Comparison of ENCODE assay signal across 9 mouse cellular contexts in the genomic region with DNA sequence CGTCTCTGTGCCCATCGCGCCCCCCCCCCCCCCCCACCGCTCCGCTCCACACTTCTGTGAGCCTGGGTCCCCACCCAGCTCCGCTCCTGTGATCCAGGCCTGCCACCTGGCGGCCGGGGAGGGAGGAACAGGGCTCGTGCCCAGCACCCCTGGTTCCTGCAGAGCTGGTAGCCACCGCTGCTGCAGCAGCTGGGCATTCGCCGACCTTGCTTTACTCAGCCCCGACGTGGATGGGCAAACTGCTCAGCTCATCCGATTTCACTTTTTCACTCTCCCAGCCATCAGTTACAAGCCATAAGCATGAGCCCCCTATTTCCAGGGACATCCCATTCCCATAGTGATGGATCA. TPM values are rescaled to one million over a fixed set of nuclear protein-coding genes. Genes with fewer than 3 reads are reported as not detected.
DNase-seq lines count a peak whose midpoint lies in the region; ATAC-seq and TF ChIP-seq lines count a peak whose summit lies in the region.
"Had no signal": no experiment of that assay in that cellular context is flagged by ENCODE, and none has a peak within 500 bp of the region (broad histone marks: within the 10 kb centered on the region; RNA-seq: fewer than 3 reads in every experiment).

No protein-coding gene starts in this region.

- TF ChIP-seq EP300 in CH12.LX (IDR thresholded peaks at IDR 0.05; ENCODE audit: low read length) = no peak

- H3K4me1 ChIP-seq in CH12.LX (ENCODE audit: control insufficient read depth in 1 of 2, insufficient read depth in 2 of 2) = peaks cover 5 to 28% of the 10 kb centered on the region in 2 experiments; a peak in 3 of 4 replicates
- H3K4me1 ChIP-seq in bone marrow macrophage, adult 2 months (ENCODE audit: control insufficient read depth, insufficient read depth, low read length) = no peaks in the 10 kb centered on the region
- H3K4me1 ChIP-seq in forebrain, embryonic 12.5 days = peaks cover 60% of the 10 kb centered on the region
- H3K4me1 ChIP-seq in neural tube, embryonic 14.5 days (ENCODE audit: control insufficient read depth, insufficient read depth, low read length) = peaks cover 36% of the 10 kb centered on the region

- in situ Hi-C loops in CH12.LX (cut with MboI; ENCODE audit: low pct_ligation_motif_present, low pct_unique_long_range_greater_than_20kb, low sequenced_read_pairs) = no loop called here

- peak in 1 of 2 experiments; percentile 96; a peak in 2 of 4 replicates for TF ChIP-seq CTCF in CH12.LX (conservative IDR thresholded peaks at IDR 0.05 in 1 of 2, IDR thresholded peaks at IDR 0.05 in 1 of 2; ENCODE audit: low read depth in 2 of 2, low read length in 2 of 2)
- peak; percentile 41; the same call in 1 of the 2 replicates for TF ChIP-seq CTCF in bone marrow macrophage, adult 2 months (IDR thresholded peaks at IDR 0.05; ENCODE audit: low read depth, low read length)

- peak overlapping the region; percentile 1; the same call in 1 of the 2 replicates for H3K9ac ChIP-seq in CH12.LX (ENCODE audit: insufficient read depth, low read depth)
- H3K9ac ChIP-seq in forebrain, embryonic 12.5 days = peak overlapping the region; percentile 51
- H3K9ac ChIP-seq in neural tube, embryonic 14.5 days (replicated peaks; ENCODE audit: low read depth, low read length) = no peak overlapping the region

- TF ChIP-seq RAD21 in CH12.LX (IDR thresholded peaks at IDR 0.05; ENCODE audit: low read depth, low read length) = peak; percentile 85

- H3K36me3 ChIP-seq in CH12.LX (replicated peaks in 1 of 2; ENCODE audit: control insufficient read depth in 1 of 2, insufficient read depth in 1 of 2, low read length in 1 of 2) = no peaks in the 10 kb centered on the region
- H3K36me3 ChIP-seq in forebrain, embryonic 12.5 days (replicated peaks) = peaks cover 42% of the 10 kb centered on the region
- peaks cover 11% of the 10 kb centered on the region; the same call in 1 of the 2 replicates for H3K36me3 ChIP-seq in neural tube, embryonic 14.5 days (ENCODE audit: control insufficient read depth, insufficient read depth, low read length)

- H3K4me3 ChIP-seq in CH12.LX (replicated peaks in 1 of 3; ENCODE audit: low read depth in 2 of 3, low read length in 2 of 3, poor library complexity in 1 of 3) = peak overlapping the region; percentile 48 to 67 (median 62)
- peak overlapping the region; percentile 44 for H3K4me3 ChIP-seq in bone marrow macrophage, adult 2 months (ENCODE audit: insufficient read depth, low read length)
- peak overlapping the region; percentile 72 for H3K4me3 ChIP-seq in forebrain, embryonic 12.5 days (replicated peaks)
- H3K4me3 ChIP-seq in neural tube, embryonic 14.5 days (ENCODE audit: low read depth, low read length) = peak overlapping the region; percentile 48

- H3K4me2 ChIP-seq in CH12.LX (ENCODE audit: insufficient read depth, low read depth, poor library complexity, severe bottlenecking) = peak overlapping the region; percentile 76
- H3K4me2 ChIP-seq in forebrain, embryonic 12.5 days = peak overlapping the region; percentile 95
- H3K4me2 ChIP-seq in neural tube, embryonic 14.5 days (ENCODE audit: low read depth, low read length) = peak overlapping the region; percentile 95

- DNase-seq in CH12.LX (ENCODE audit: extremely low read depth) = peak; percentile 72
- peak; percentile 91 to 92 for DNase-seq in heart, postnatal 10 days
- DNase-seq in kidney, postnatal 36 days = peak; percentile 88 to 94
- peak; percentile 89 to 90 for DNase-seq in lung, adult 18-20 months
- peak; percentile 75 for DNase-seq in testis, postnatal 14 days (ENCODE audit: low spot score)

- no peak overlapping the region for H3K27ac ChIP-seq in CH12.LX (ENCODE audit: insufficient read depth, low read depth)
- no peak overlapping the region for H3K27ac ChIP-seq in bone marrow macrophage, adult 2 months (ENCODE audit: insufficient read depth, low read depth, low read length)
- peak overlapping the region; percentile 82 for H3K27ac ChIP-seq in forebrain, embryonic 12.5 days
- H3K27ac ChIP-seq in neural tube, embryonic 14.5 days (ENCODE audit: low read depth, low read length) = peak overlapping the region; percentile 23; the same call in 1 of the 2 replicates

- H3K27me3 ChIP-seq in CH12.LX (replicated peaks) = peaks cover 82% of the 10 kb centered on the region
- peaks cover 23% of the 10 kb centered on the region for H3K27me3 ChIP-seq in forebrain, embryonic 12.5 days
- H3K27me3 ChIP-seq in neural tube, embryonic 14.5 days (ENCODE audit: control insufficient read depth, insufficient read depth, low read length) = no peaks in the 10 kb centered on the region; the same call in 1 of the 2 replicates

- no peak for TF ChIP-seq POLR2A in CH12.LX (IDR thresholded peaks at IDR 0.05; ENCODE audit: low read depth, low read length)
- no peak for TF ChIP-seq POLR2A in bone marrow macrophage, adult 2 months (IDR thresholded peaks at IDR 0.05; ENCODE audit: borderline replicate concordance, low read depth, low read length)

- dilution Hi-C loops in CH12.LX (cut with MboI; ENCODE audit: extremely low pct_ligation_motif_present, extremely low pct_unique_long_range_greater_than_20kb, low sequenced_read_pairs) = no loop called here

- ATAC-seq in forebrain, embryonic 12.5 days (ENCODE audit: low FRiP score) = peak; percentile 37; the same call in 1 of the 2 replicates
- ATAC-seq in neural tube, embryonic 14.5 days (ENCODE audit: low read depth) = peak; percentile 35; the same call in 1 of the 2 replicates

- intact Hi-C loops in heart, postnatal 10 days (cut with DNase I) = loop anchor here (1.0 kb wide), 1 partner anchor 24 kb away; no protein-coding TSS in a partner anchor

- no peaks in the 10 kb centered on the region for H3K79me2 ChIP-seq in CH12.LX (replicated peaks; ENCODE audit: control insufficient read depth, extremely low read depth, insufficient read depth, poor library complexity, severe bottlenecking)

- WGBS in forebrain, embryonic 12.5 days = 0% methylated on average over 14 of the region's 15 CpGs
- WGBS in neural tube, embryonic 14.5 days = 2% methylated on average over 10 of the region's 15 CpGs

- H3K9me3 ChIP-seq in CH12.LX (replicated peaks; ENCODE audit: low read length) = no peaks in the 10 kb centered on the region
- H3K9me3 ChIP-seq in forebrain, embryonic 12.5 days = no peaks in the 10 kb centered on the region
- H3K9me3 ChIP-seq in neural tube, embryonic 14.5 days (ENCODE audit: control insufficient read depth, low read length) = no peaks in the 10 kb centered on the region

TF ChIP-seq in CH12.LX, 34 proteins besides CTCF, POLR2A, EP300 and RAD21 (continues in another document):
- TF ChIP-seq ELF1 (IDR thresholded peaks at IDR 0.05; ENCODE audit: low read depth, low read length) = 0 out of 2 replicates have a peak, but pooled peaks have one; percentile 14
- TF ChIP-seq SMC3 (IDR thresholded peaks at IDR 0.05; ENCODE audit: low read depth, low read length) = peak; percentile 86
- TF ChIP-seq ZC3H11A (IDR thresholded peaks at IDR 0.05; ENCODE audit: low read depth, low read length) = peak; percentile 47
- TF ChIP-seq TCF12 (IDR thresholded peaks at IDR 0.05; ENCODE audit: low read depth, low read length) = 0 out of 2 replicates have a peak, but pooled peaks have one; percentile 34
- TF ChIP-seq ETS1 (conservative IDR thresholded peaks at IDR 0.05; ENCODE audit: low read depth, low read length) = no peak
- TF ChIP-seq BHLHE40 (IDR thresholded peaks at IDR 0.05; ENCODE audit: low read depth, low read length) = peak; percentile 74

RNA-seq across cellular contexts. Expression of a gene that starts 1.2 kb away (rescaled TPM):
- total RNA-seq in CH12.LX (2012; rRNA removed) = 1.3 and 1.8 TPM in 2 replicates
- 0.16 TPM in 2 replicates for total RNA-seq in CH12.LX (2014; rRNA removed)
- 0.25 and 0.33 TPM in 2 replicates for polyA plus RNA-seq in CH12.LX (2012; ENCODE audit: insufficient read length, low read depth)
- 0.36 and 0.44 TPM in 2 replicates for polyA plus RNA-seq in bone marrow macrophage, adult 2 months (2012; ENCODE audit: insufficient read depth, insufficient read length, missing spikeins)
- polyA plus RNA-seq in forebrain, embryonic 12.5 days (2016; fragmentation: Nextera tagmentation; extraction: Ambion mirVana) = 5.8 and 7.3 TPM in 2 replicates
- total RNA-seq in heart, postnatal 10 days (2021) = 10 to 100 TPM in 1 of 2 experiments, 1 to 10 TPM in 1; 7.9 to 11.2 TPM
- polyA plus RNA-seq in neural tube, embryonic 14.5 days (2014; fragmentation: Nextera tagmentation; extraction: Ambion mirVana) = 1.3 and 2.4 TPM in 2 replicates

RNA-seq across cellular contexts. Expression of a gene that starts 9.5 kb away (rescaled TPM):
- total RNA-seq in CH12.LX (2012; rRNA removed) (0.17 and 0.30 TPM in 2 replicates), CH12.LX (2014; rRNA removed) (0.36 TPM in 1 of 2 replicates, not detected in the other)
- polyA plus RNA-seq in CH12.LX (2012; ENCODE audit: insufficient read length, low read depth) = 0.27 and 0.56 TPM in 2 replicates
- polyA plus RNA-seq in bone marrow macrophage, adult 2 months (2012; ENCODE audit: insufficient read depth, insufficient read length, missing spikeins) = 2.9 and 4.2 TPM in 2 replicates
- 10.6 and 12.3 TPM in 2 replicates for polyA plus RNA-seq in forebrain, embryonic 12.5 days (2016; fragmentation: Nextera tagmentation; extraction: Ambion mirVana)
- total RNA-seq in heart, postnatal 10 days (2021) = 100 to 1,000 TPM; 288 to 299 TPM
- 7.1 and 9.4 TPM in 2 replicates for polyA plus RNA-seq in neural tube, embryonic 14.5 days (2014; fragmentation: Nextera tagmentation; extraction: Ambion mirVana)

RNA-seq across cellular contexts. Expression of a gene that starts 17.1 kb away (rescaled TPM):
- total RNA-seq in CH12.LX (2012; rRNA removed) (not detected in 2 replicates), CH12.LX (2014; rRNA removed) (not detected in 2 replicates)
- not detected in 2 replicates for polyA plus RNA-seq in CH12.LX (2012; ENCODE audit: insufficient read length, low read depth)
- 1.7 and 2.6 TPM in 2 replicates for polyA plus RNA-seq in bone marrow macrophage, adult 2 months (2012; ENCODE audit: insufficient read depth, insufficient read length, missing spikeins)
- polyA plus RNA-seq in forebrain, embryonic 12.5 days (2016; fragmentation: Nextera tagmentation; extraction: Ambion mirVana) = 18.2 and 19.0 TPM in 2 replicates
- 10 to 100 TPM; 48.4 to 50.7 TPM for total RNA-seq in heart, postnatal 10 days (2021)
- polyA plus RNA-seq in neural tube, embryonic 14.5 days (2014; fragmentation: Nextera tagmentation; extraction: Ambion mirVana) = 30.2 and 35.2 TPM in 2 replicates

RNA-seq across cellular contexts. Expression of a gene that starts 25.0 kb away (rescaled TPM):
- total RNA-seq in CH12.LX (2012; rRNA removed) = 0.08 TPM in 1 of 2 replicates, not detected in the other
- not detected in 2 replicates for total RNA-seq in CH12.LX (2014; rRNA removed)
- not detected in 2 replicates for polyA plus RNA-seq in CH12.LX (2012; ENCODE audit: insufficient read length, low read depth)
- polyA plus RNA-seq in bone marrow macrophage, adult 2 months (2012; ENCODE audit: insufficient read depth, insufficient read length, missing spikeins) = not detected in 2 replicates
- polyA plus RNA-seq in forebrain, embryonic 12.5 days (2016; fragmentation: Nextera tagmentation; extraction: Ambion mirVana) = 1.1 and 1.8 TPM in 2 replicates
- under 1 TPM; 0.07 to 0.19 TPM for total RNA-seq in heart, postnatal 10 days (2021)
- polyA plus RNA-seq in neural tube, embryonic 14.5 days (2014; fragmentation: Nextera tagmentation; extraction: Ambion mirVana) = 5.9 and 9.9 TPM in 2 replicates
- polyA plus RNA-seq: large intestine, adult 2 months had no signal

RNA-seq across cellular contexts. Expression of a gene that starts 26.5 kb away (rescaled TPM):
- total RNA-seq in CH12.LX (2012; rRNA removed) (11.6 and 12.5 TPM in 2 replicates), CH12.LX (2014; rRNA removed) (3.5 and 4.0 TPM in 2 replicates)
- 4.8 and 6.1 TPM in 2 replicates for polyA plus RNA-seq in CH12.LX (2012; ENCODE audit: insufficient read length, low read depth)
- 7.1 and 8.2 TPM in 2 replicates for polyA plus RNA-seq in bone marrow macrophage, adult 2 months (2012; ENCODE audit: insufficient read depth, insufficient read length, missing spikeins)
- 18.4 and 23.1 TPM in 2 replicates for polyA plus RNA-seq in forebrain, embryonic 12.5 days (2016; fragmentation: Nextera tagmentation; extraction: Ambion mirVana)
- 1 to 10 TPM; 5.5 to 7.6 TPM for total RNA-seq in heart, postnatal 10 days (2021)
- 11.6 and 13.1 TPM in 2 replicates for polyA plus RNA-seq in neural tube, embryonic 14.5 days (2014; fragmentation: Nextera tagmentation; extraction: Ambion mirVana)

Comparison
In these comparisons a context has a peak if more than half of its experiments do, and no peak if none do; other contexts are left out.
1. H3K27ac ChIP-seq: peak in forebrain, embryonic 12.5 days (single experiment) and neural tube, embryonic 14.5 days (single experiment); none in CH12.LX (single experiment) and bone marrow macrophage, adult 2 months (single experiment).
2. Peak in every context shown above with its lines, with median percentiles within 50 percentile points of each other: DNase-seq, H3K4me2 ChIP-seq and H3K4me3 ChIP-seq.